Mouse (Mus musculus): ENCODE data around the gene Gale. TPM values are rescaled to one million over a fixed set of nuclear protein-coding genes. Genes with fewer than 3 reads are reported as not detected.

Gale gene
- polyA plus RNA-seq (2012; rRNA removed): 124 and 157 TPM in 2 replicates

GRCm38 (mm10) chr4:135963457-135964193 is at the start of gene Gale:
Gale (plus strand) TSS chr4:135963727.

GRCm38 (mm10) chr4:135920304-135921241 is 43.0 kb upstream of the Gale start, which contains the start of gene Fuca1:
Fuca1 (plus strand) TSS chr4:135920735.

GRCm38 (mm10) chr4:135946278-135946658 is 17.3 kb upstream of the Gale start, which contains the start of gene Hmgcl:
Hmgcl (plus strand) TSS chr4:135946448.

GRCm38 (mm10) chr4:135972556-135972906 is 9.0 kb downstream of the Gale start, which contains the start of gene Lypla2:
Lypla2 (minus strand) TSS chr4:135972626.

GRCm38 (mm10) chr4:135986943-135987710 is 23.6 kb downstream of the Gale start, which contains the start of gene Pithd1:
Pithd1 (minus strand) TSS chr4:135987264.

Other genes starting within 250 kb of the Gale start
- gene Il22ra1, start 235.6 kb upstream of the Gale start, polyA plus RNA-seq (2012; rRNA removed): 2.7 and 2.9 TPM in 2 replicates
- 0.34 and 0.90 TPM in 2 replicates for gene Myom3, start 204.0 kb upstream of the Gale start, polyA plus RNA-seq (2012; rRNA removed)
- 21.9 and 45.4 TPM in 2 replicates for gene Srsf10, start 108.0 kb upstream of the Gale start, polyA plus RNA-seq (2012; rRNA removed)
- gene Pnrc2, start 89.9 kb upstream of the Gale start, polyA plus RNA-seq (2012; rRNA removed): 2.7 and 3.1 TPM in 2 replicates
- gene Cnr2, start 68.3 kb upstream of the Gale start, polyA plus RNA-seq (2012; rRNA removed): 0.15 and 0.33 TPM in 2 replicates
- 45.9 and 48.0 TPM in 2 replicates for gene Fuca1, start 43.0 kb upstream of the Gale start, polyA plus RNA-seq (2012; rRNA removed)
- gene Hmgcl, start 17.3 kb upstream of the Gale start, polyA plus RNA-seq (2012; rRNA removed): 50.1 and 54.9 TPM in 2 replicates
- 97.5 and 124 TPM in 2 replicates for gene Lypla2, start 8.9 kb downstream of the Gale start, polyA plus RNA-seq (2012; rRNA removed)
- gene Pithd1, start 23.5 kb downstream of the Gale start, polyA plus RNA-seq (2012; rRNA removed): 15.5 and 25.7 TPM in 2 replicates
- gene Eloa, start 58.0 kb downstream of the Gale start, polyA plus RNA-seq (2012; rRNA removed): 2.5 and 2.6 TPM in 2 replicates
- 79.3 and 110 TPM in 2 replicates for gene Rpl11, start 89.7 kb downstream of the Gale start, polyA plus RNA-seq (2012; rRNA removed)
- 337 and 441 TPM in 2 replicates for gene Id3, start 179.8 kb downstream of the Gale start, polyA plus RNA-seq (2012; rRNA removed)
- 2.8 and 3.6 TPM in 2 replicates for gene E2f2, start 208.7 kb downstream of the Gale start, polyA plus RNA-seq (2012; rRNA removed)
- 3.5 and 3.9 TPM in 2 replicates for gene Asap3, start 242.6 kb downstream of the Gale start, polyA plus RNA-seq (2012; rRNA removed)